ENCODE assay signal across 25 mouse cellular contexts in the genomic region with DNA sequence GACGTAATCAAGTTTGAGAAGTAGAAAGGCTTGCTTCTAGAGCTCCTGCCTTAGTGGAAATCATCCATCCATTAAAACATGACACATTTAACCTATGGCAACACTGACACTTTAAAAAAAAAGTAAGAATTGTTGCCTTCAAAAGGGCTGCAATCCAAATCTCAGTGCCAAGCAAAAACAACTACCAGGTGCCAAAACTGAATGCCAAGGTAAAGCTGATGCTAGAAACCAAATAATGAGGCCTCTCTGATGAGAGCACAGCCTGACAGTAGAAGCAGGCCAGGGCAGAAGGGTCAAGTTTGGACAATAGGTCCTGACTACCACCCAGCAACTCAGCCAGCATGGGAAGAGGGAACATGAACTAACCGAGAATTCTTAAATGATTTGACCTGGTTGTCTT.
"Had no signal": no experiment of that assay in that cellular context is flagged by ENCODE, and none has a peak within 500 bp of the region (broad histone marks: within the 10 kb centered on the region; RNA-seq: fewer than 3 reads in every experiment).

No protein-coding gene starts in this region.

- H3K9me3 ChIP-seq: heart, embryonic 10.5 days; heart, embryonic 12.5 days; hindbrain, embryonic 10.5 days; hindbrain, embryonic 12.5 days; intestine, embryonic 15.5 days; limb, embryonic 10.5 days; limb, embryonic 12.5 days; liver, embryonic 12.5 days had no signal

- ATAC-seq: hindbrain, embryonic 16.5 days; inflammation-experienced regulatory T-cells, adult 6 months; intestine, embryonic 15.5 days; intestine, postnatal 0 days; liver, embryonic 12.5 days had no signal

- H3K4me3 ChIP-seq: gastrocnemius, adult 2 months; heart, embryonic 10.5 days; heart, embryonic 12.5 days; hindbrain, embryonic 10.5 days; hindbrain, embryonic 12.5 days; intestine, embryonic 15.5 days; layer of hippocampus, adult 2 months; left cerebral cortex, adult 2 months; limb, embryonic 10.5 days; limb, embryonic 12.5 days; liver, embryonic 12.5 days had no signal

- H3K4me1 ChIP-seq: heart, embryonic 10.5 days; heart, embryonic 12.5 days; hindbrain, embryonic 10.5 days; hindbrain, embryonic 12.5 days; intestine, embryonic 15.5 days; limb, embryonic 10.5 days; limb, embryonic 12.5 days; liver, embryonic 12.5 days had no signal

- H3K27ac ChIP-seq: gastrocnemius, adult 2 months; heart, embryonic 10.5 days; hindbrain, embryonic 10.5 days; hindbrain, embryonic 12.5 days; hindbrain, embryonic 14.5 days; intestine, embryonic 15.5 days; layer of hippocampus, adult 2 months; left cerebral cortex, adult 2 months; limb, embryonic 10.5 days; limb, embryonic 12.5 days; liver, embryonic 12.5 days had no signal

- DNase-seq: gastrocnemius, adult 2 months; gastrocnemius, postnatal 10 days; gastrocnemius, postnatal 25 days; heart, adult 18-20 months; heart, postnatal 10 days; heart, postnatal 4 days; kidney, adult 18-20 months; kidney, adult 8-10 months; kidney, postnatal 10 days; kidney, postnatal 25 days; kidney, postnatal 4 days had no signal

- H3K27me3 ChIP-seq: heart, embryonic 12.5 days; hindbrain, embryonic 12.5 days; intestine, embryonic 15.5 days; limb, embryonic 12.5 days; liver, embryonic 12.5 days had no signal

- H3K4me2 ChIP-seq: heart, embryonic 12.5 days; hindbrain, embryonic 12.5 days; hindbrain, embryonic 14.5 days; intestine, embryonic 15.5 days; limb, embryonic 12.5 days; liver, embryonic 12.5 days had no signal

- H3K9ac ChIP-seq: heart, embryonic 12.5 days; hindbrain, embryonic 12.5 days; hindbrain, embryonic 14.5 days; intestine, embryonic 15.5 days; limb, embryonic 12.5 days; liver, embryonic 12.5 days had no signal

- H3K36me3 ChIP-seq: heart, embryonic 10.5 days; heart, embryonic 12.5 days; hindbrain, embryonic 10.5 days; hindbrain, embryonic 12.5 days; intestine, embryonic 15.5 days; limb, embryonic 10.5 days; limb, embryonic 12.5 days had no signal
